Mouse (Mus musculus): ENCODE measurements around the gene Ube4b. TPM values are rescaled to one million over a fixed set of nuclear protein-coding genes. Genes with fewer than 3 reads are reported as not detected.
A peak's percentile ranks its signal among the peaks of the same experiment; 100 is the strongest.

Ube4b gene
- polyA plus RNA-seq, 1 experiment from 2014 or later = 82.8 TPM

GRCm38 (mm10) chr4:149305761-149306711 lies 120.5 kb downstream of the Ube4b start:
- Histone ChIP-seq H3K4me3 (peak overlapping the region; percentile 100), H3K9me3 (replicated peaks) (no peaks in the 10 kb centered on the region), H3K36me3 (no peaks in the 10 kb centered on the region), H3K27me3 (no peaks in the 10 kb centered on the region), H3K9ac (peak overlapping the region; percentile 98), H3K27ac (peak overlapping the region; percentile 99), H3K4me1 (peaks cover 52% of the 10 kb centered on the region), H3K4me2 (replicated peaks) (peak overlapping the region; percentile 67)
- ATAC-seq (ENCODE audit: low FRiP score) = no peak
- 34% methylated on average over 14 of the region's 14 CpGs for WGBS

GRCm38 (mm10) chr4:149304466-149304865 lies 122.1 kb downstream of the Ube4b start:
- Histone ChIP-seq H3K9me3 (replicated peaks) (no peaks in the 10 kb centered on the region), H3K27me3 (no peaks in the 10 kb centered on the region), H3K4me2 (replicated peaks) (peak overlapping the region; percentile 35), H3K4me1 (peaks cover 55% of the 10 kb centered on the region), H3K36me3 (no peaks in the 10 kb centered on the region), H3K4me3 (no peak overlapping the region), H3K9ac (no peak overlapping the region), H3K27ac (no peak overlapping the region)
- no peak for ATAC-seq (ENCODE audit: low FRiP score)
- 78% methylated on average over 1 of the region's 1 CpGs for WGBS

GRCm38 (mm10) chr4:149303502-149303901 lies 123.0 kb downstream of the Ube4b start:
- Histone ChIP-seq H3K4me2 (replicated peaks) (peak overlapping the region; percentile 35), H3K27me3 (no peaks in the 10 kb centered on the region), H3K4me1 (peaks cover 46% of the 10 kb centered on the region), H3K9ac (no peak overlapping the region), H3K27ac (no peak overlapping the region), H3K4me3 (no peak overlapping the region), H3K9me3 (replicated peaks) (no peaks in the 10 kb centered on the region), H3K36me3 (no peaks in the 10 kb centered on the region)
- ATAC-seq (ENCODE audit: low FRiP score) = no peak
- WGBS = 55% methylated on average over 5 of the region's 5 CpGs

GRCm38 (mm10) chr4:149302751-149303150 lies 123.8 kb downstream of the Ube4b start:
- Histone ChIP-seq H3K36me3 (no peaks in the 10 kb centered on the region), H3K4me1 (peaks cover 44% of the 10 kb centered on the region), H3K4me3 (no peak overlapping the region), H3K4me2 (replicated peaks) (peak overlapping the region; percentile 35; the same call in 1 of the 2 replicates), H3K9me3 (replicated peaks) (no peaks in the 10 kb centered on the region), H3K27ac (no peak overlapping the region), H3K9ac (no peak overlapping the region), H3K27me3 (no peaks in the 10 kb centered on the region)
- no peak for ATAC-seq (ENCODE audit: low FRiP score)
- WGBS = 77% methylated on average over 5 of the region's 5 CpGs

- H3K27me3 ChIP-seq = no peaks in the 10 kb centered on the region
- no peak for ATAC-seq (ENCODE audit: low FRiP score)
- H3K4me3 ChIP-seq = no peak overlapping the region
- H3K4me2 ChIP-seq (replicated peaks) = no peak overlapping the region
- H3K27ac ChIP-seq = no peak overlapping the region
- no peaks in the 10 kb centered on the region for H3K9me3 ChIP-seq (replicated peaks)
- peaks cover 44% of the 10 kb centered on the region for H3K4me1 ChIP-seq
- WGBS = 56% methylated on average over 3 of the region's 3 CpGs
- H3K36me3 ChIP-seq = no peaks in the 10 kb centered on the region
- H3K9ac ChIP-seq = no peak overlapping the region
Measured at GRCm38 (mm10) chr4:149302136-149302535, 124.4 kb downstream of the Ube4b start.

GRCm38 (mm10) chr4:149296501-149296900 lies 130.0 kb downstream of the Ube4b start:
- Histone ChIP-seq H3K4me3 (no peak overlapping the region), H3K9ac (no peak overlapping the region), H3K27me3 (no peaks in the 10 kb centered on the region), H3K4me2 (replicated peaks) (no peak overlapping the region), H3K9me3 (replicated peaks) (no peaks in the 10 kb centered on the region), H3K27ac (no peak overlapping the region), H3K4me1 (peaks cover 16% of the 10 kb centered on the region), H3K36me3 (peaks cover 6% of the 10 kb centered on the region; the same call in 1 of the 2 replicates)
- ATAC-seq (ENCODE audit: low FRiP score) = no peak
- WGBS = 97% methylated on average over 2 of the region's 2 CpGs

GRCm38 (mm10) chr4:149292984-149293383 lies 133.6 kb downstream of the Ube4b start:
- no peak for ATAC-seq (ENCODE audit: low FRiP score)

GRCm38 (mm10) chr4:149291061-149291460 lies 135.5 kb downstream of the Ube4b start:
- H3K9me3 ChIP-seq (replicated peaks) = no peaks in the 10 kb centered on the region
- peaks cover 16% of the 10 kb centered on the region for H3K4me1 ChIP-seq
- no peak overlapping the region for H3K4me3 ChIP-seq
- H3K27ac ChIP-seq = no peak overlapping the region
- H3K9ac ChIP-seq = no peak overlapping the region
- H3K4me2 ChIP-seq (replicated peaks) = no peak overlapping the region
- H3K36me3 ChIP-seq = peaks cover 32% of the 10 kb centered on the region
- ATAC-seq (ENCODE audit: low FRiP score) = no peak
- 80% methylated on average over 9 of the region's 9 CpGs for WGBS
- no peaks in the 10 kb centered on the region for H3K27me3 ChIP-seq

More at GRCm38 (mm10) chr4:149292984-149293383, 133.6 kb downstream of the Ube4b start:
- Histone ChIP-seq H3K27me3 (no peaks in the 10 kb centered on the region), H3K9ac (no peak overlapping the region), H3K9me3 (replicated peaks) (no peaks in the 10 kb centered on the region), H3K4me1 (peaks cover 11% of the 10 kb centered on the region), H3K36me3 (peaks cover 32% of the 10 kb centered on the region), H3K4me2 (replicated peaks) (no peak overlapping the region), H3K27ac (no peak overlapping the region), H3K4me3 (no peak overlapping the region)
- WGBS = 81% methylated on average over 5 of the region's 5 CpGs

- H3K27ac ChIP-seq = no peak overlapping the region
- no peaks in the 10 kb centered on the region for H3K27me3 ChIP-seq
- H3K36me3 ChIP-seq = peaks cover 32% of the 10 kb centered on the region
- H3K4me1 ChIP-seq = peaks cover 12% of the 10 kb centered on the region
- no peak overlapping the region for H3K9ac ChIP-seq
- H3K4me2 ChIP-seq (replicated peaks) = no peak overlapping the region
- H3K9me3 ChIP-seq (replicated peaks) = no peaks in the 10 kb centered on the region
- H3K4me3 ChIP-seq = no peak overlapping the region
- 91% methylated on average over 7 of the region's 7 CpGs for WGBS
- ATAC-seq (ENCODE audit: low FRiP score) = no peak
Measured at GRCm38 (mm10) chr4:149290157-149290750, 136.3 kb downstream of the Ube4b start.

GRCm38 (mm10) chr4:149286287-149287137 lies 140.0 kb downstream of the Ube4b start:
- Histone ChIP-seq H3K9me3 (replicated peaks) (no peaks in the 10 kb centered on the region), H3K27ac (no peak overlapping the region), H3K4me2 (replicated peaks) (no peak overlapping the region), H3K27me3 (no peaks in the 10 kb centered on the region), H3K4me1 (peaks cover 14% of the 10 kb centered on the region; the same call in 1 of the 2 replicates), H3K9ac (no peak overlapping the region), H3K4me3 (no peak overlapping the region), H3K36me3 (peaks cover 26% of the 10 kb centered on the region)
- WGBS = 73% methylated on average over 8 of the region's 8 CpGs
- ATAC-seq (ENCODE audit: low FRiP score) = no peak

GRCm38 (mm10) chr4:149285691-149286090 lies 140.9 kb downstream of the Ube4b start:
- WGBS = 92% methylated on average over 1 of the region's 1 CpGs
- H3K36me3 ChIP-seq = peaks cover 19% of the 10 kb centered on the region
- H3K9me3 ChIP-seq (replicated peaks) = no peaks in the 10 kb centered on the region
- no peak overlapping the region for H3K9ac ChIP-seq
- no peak overlapping the region for H3K27ac ChIP-seq
- no peaks in the 10 kb centered on the region for H3K27me3 ChIP-seq
- no peak for ATAC-seq (ENCODE audit: low FRiP score)
- H3K4me3 ChIP-seq = no peak overlapping the region
- H3K4me1 ChIP-seq = peaks cover 14% of the 10 kb centered on the region; the same call in 1 of the 2 replicates
- no peak overlapping the region for H3K4me2 ChIP-seq (replicated peaks)

- WGBS = 86% methylated on average over 3 of the region's 3 CpGs
- ATAC-seq (ENCODE audit: low FRiP score) = no peak
- Histone ChIP-seq H3K4me3 (no peak overlapping the region), H3K4me2 (replicated peaks) (no peak overlapping the region), H3K36me3 (peaks cover under 1% of the 10 kb centered on the region), H3K27me3 (no peaks in the 10 kb centered on the region), H3K9ac (no peak overlapping the region), H3K27ac (no peak overlapping the region), H3K4me1 (peaks cover 22% of the 10 kb centered on the region), H3K9me3 (replicated peaks) (no peaks in the 10 kb centered on the region)
Measured at GRCm38 (mm10) chr4:149283018-149283417, 143.5 kb downstream of the Ube4b start.

Data from hindbrain, embryonic 12.5 days (tissue).